Mouse (Mus musculus) adrenal gland, postnatal 14 days (tissue): ENCODE data around the gene Elobl. TPM values are rescaled to one million over a fixed set of nuclear protein-coding genes. Genes with fewer than 3 reads are reported as not detected.

ENCODE experiments used
- DNase-seq: peaks from one replicate; pipeline ENCODE4 v3.0.0; 2021; ENCODE audit warnings: mixed read lengths
- total RNA-seq: library from RNA; stranded (reverse); gene quantifications from 2 replicates; pipeline ENCODE4 v1.2.3, GENCODE M21; 2021

The Elobl gene
- total RNA-seq, 1 experiment from 2014 or later, result not detected

GRCm38 (mm10) chr11:88934089-88935000 is 32.4 kb downstream of the Elobl start:
- DNase-seq, result peak; percentile 55

- no peak for DNase-seq
Measured at GRCm38 (mm10) chr11:88933030-88933429, 33.7 kb downstream of the Elobl start.

- DNase-seq, result no peak
Measured at GRCm38 (mm10) chr11:88931692-88932530, 34.8 kb downstream of the Elobl start.

- no peak for DNase-seq
Measured at GRCm38 (mm10) chr11:88926566-88926965, 40.2 kb downstream of the Elobl start.

Other genes with a start within 250 kb of the Elobl start
- 181 and 193 TPM in 2 replicates for gene Msi2, start 248.4 kb downstream of the Elobl start, total RNA-seq
- gene Akap1, start 102.3 kb downstream of the Elobl start, total RNA-seq, result 128 and 149 TPM in 2 replicates
- 129 and 141 TPM in 2 replicates for gene Scpep1, start 11.5 kb downstream of the Elobl start, total RNA-seq
- gene Coil, start 3.3 kb upstream of the Elobl start, total RNA-seq, result 8.6 and 11.2 TPM in 2 replicates
- 102 and 115 TPM in 2 replicates for gene Trim25, start 32.4 kb upstream of the Elobl start, total RNA-seq
- 12.8 and 15.0 TPM in 2 replicates for gene Dgke, start 99.9 kb upstream of the Elobl start, total RNA-seq
- not detected in 2 replicates for gene Gm525, start 106.9 kb upstream of the Elobl start, total RNA-seq